Mouse (Mus musculus): Measurements from ENCODE around the gene Slc25a13. TPM values are rescaled to one million over a fixed set of nuclear protein-coding genes. Genes with fewer than 3 reads are reported as not detected.

The Slc25a13 gene
- total and polyA plus RNA-seq, 3 experiments: not detected

- no peak overlapping the region for H3K27ac ChIP-seq (ENCODE audit: insufficient read depth, low read depth)
- H3K36me3 ChIP-seq (replicated peaks in 1 of 2; ENCODE audit: control insufficient read depth in 1 of 2, insufficient read depth in 1 of 2, low read length in 1 of 2): no peaks in the 10 kb centered on the region
- in situ Hi-C loops (cut with MboI; ENCODE audit: low pct_ligation_motif_present, low pct_unique_long_range_greater_than_20kb, low sequenced_read_pairs) (no loop called here), dilution Hi-C loops (cut with MboI; ENCODE audit: extremely low pct_ligation_motif_present, extremely low pct_unique_long_range_greater_than_20kb, low sequenced_read_pairs) (no loop called here)
- TF ChIP-seq JUN (IDR thresholded peaks at IDR 0.05; ENCODE audit: insufficient read depth, low read depth, low read length) (no peak), USF1 (IDR thresholded peaks at IDR 0.05; ENCODE audit: low read depth, low read length) (no peak), UBTF (IDR thresholded peaks at IDR 0.05; ENCODE audit: low read depth, low read length) (no peak), ELF1 (IDR thresholded peaks at IDR 0.05; ENCODE audit: low read depth, low read length) (no peak), SMC3 (IDR thresholded peaks at IDR 0.05; ENCODE audit: low read depth, low read length) (no peak), MXI1 (IDR thresholded peaks at IDR 0.05; ENCODE audit: low read depth, low read length) (no peak)
- H3K9ac ChIP-seq (ENCODE audit: insufficient read depth, low read depth): no peak overlapping the region
- H3K79me2 ChIP-seq (replicated peaks; ENCODE audit: control insufficient read depth, extremely low read depth, insufficient read depth, poor library complexity, severe bottlenecking): no peaks in the 10 kb centered on the region
- no peak overlapping the region for H3K4me3 ChIP-seq (replicated peaks in 1 of 3; ENCODE audit: low read depth in 2 of 3, low read length in 2 of 3, poor library complexity in 1 of 3)
- H3K4me2 ChIP-seq (ENCODE audit: insufficient read depth, low read depth, poor library complexity, severe bottlenecking): no peak overlapping the region
- H3K4me1 ChIP-seq (ENCODE audit: control insufficient read depth in 1 of 2, insufficient read depth in 2 of 2): no peaks in the 10 kb centered on the region
- no peaks in the 10 kb centered on the region for H3K27me3 ChIP-seq (replicated peaks)
- no peak for DNase-seq (ENCODE audit: extremely low read depth)
- H3K9me3 ChIP-seq (replicated peaks; ENCODE audit: low read length): no peaks in the 10 kb centered on the region
Observed at GRCm38 (mm10) chr6:6038773-6039550, 178.0 kb downstream of the Slc25a13 start.

- in situ Hi-C loops (cut with MboI; ENCODE audit: low pct_ligation_motif_present, low pct_unique_long_range_greater_than_20kb, low sequenced_read_pairs) (no loop called here), dilution Hi-C loops (cut with MboI; ENCODE audit: extremely low pct_ligation_motif_present, extremely low pct_unique_long_range_greater_than_20kb, low sequenced_read_pairs) (no loop called here)
- no peak for TF ChIP-seq RAD21 (IDR thresholded peaks at IDR 0.05; ENCODE audit: low read depth, low read length)
- TF ChIP-seq USF2 (conservative IDR thresholded peaks at IDR 0.05; ENCODE audit: low read depth, low read length): no peak
- no peak for TF ChIP-seq E2F4 (IDR thresholded peaks at IDR 0.05; ENCODE audit: insufficient replicate concordance, low read depth, low read length)
- TF ChIP-seq PAX5 (IDR thresholded peaks at IDR 0.05; ENCODE audit: low read length): no peak
- no peak for TF ChIP-seq RCOR1 (conservative IDR thresholded peaks at IDR 0.05; ENCODE audit: low read depth, low read length)
- no peak for TF ChIP-seq NRF1 (IDR thresholded peaks at IDR 0.05; ENCODE audit: low read depth, low read length)
- no peak for TF ChIP-seq SIN3A (IDR thresholded peaks at IDR 0.05; ENCODE audit: low read length)
- no peak for TF ChIP-seq ELF1 (IDR thresholded peaks at IDR 0.05; ENCODE audit: low read depth, low read length)
- no peak for TF ChIP-seq MYC (IDR thresholded peaks at IDR 0.05; ENCODE audit: low read depth, low read length)
- TF ChIP-seq CHD2 (IDR thresholded peaks at IDR 0.05; ENCODE audit: low read length): no peak
- no peak for TF ChIP-seq JUND (conservative IDR thresholded peaks at IDR 0.05; ENCODE audit: low read depth, low read length)
- TF ChIP-seq MXI1 (IDR thresholded peaks at IDR 0.05; ENCODE audit: low read depth, low read length): no peak
- no peak for TF ChIP-seq BHLHE40 (IDR thresholded peaks at IDR 0.05; ENCODE audit: low read depth, low read length)
- TF ChIP-seq EP300 (IDR thresholded peaks at IDR 0.05; ENCODE audit: low read length): no peak
- no peak for TF ChIP-seq ZC3H11A (IDR thresholded peaks at IDR 0.05; ENCODE audit: low read depth, low read length)
- no peak for TF ChIP-seq SMC3 (IDR thresholded peaks at IDR 0.05; ENCODE audit: low read depth, low read length)
- no peak for TF ChIP-seq POLR2AphosphoS2 (IDR thresholded peaks at IDR 0.05; ENCODE audit: low read depth, low read length)
- no peak for TF ChIP-seq ETS1 (conservative IDR thresholded peaks at IDR 0.05; ENCODE audit: low read depth, low read length)
- Histone ChIP-seq H3K27me3 (replicated peaks) (no peaks in the 10 kb centered on the region), H3K9ac (ENCODE audit: insufficient read depth, low read depth) (no peak overlapping the region), H3K36me3 (replicated peaks in 1 of 2; ENCODE audit: control insufficient read depth in 1 of 2, insufficient read depth in 1 of 2, low read length in 1 of 2) (no peaks in the 10 kb centered on the region), H3K79me2 (replicated peaks; ENCODE audit: control insufficient read depth, extremely low read depth, insufficient read depth, poor library complexity, severe bottlenecking) (no peaks in the 10 kb centered on the region), H3K4me2 (ENCODE audit: insufficient read depth, low read depth, poor library complexity, severe bottlenecking) (no peak overlapping the region), H3K9me3 (replicated peaks; ENCODE audit: low read length) (no peaks in the 10 kb centered on the region), H3K27ac (ENCODE audit: insufficient read depth, low read depth) (no peak overlapping the region), H3K4me1 (ENCODE audit: control insufficient read depth in 1 of 2, insufficient read depth in 2 of 2) (peaks cover 0 to 10% of the 10 kb centered on the region in 2 experiments; a peak in 2 of 4 replicates), H3K4me3 (replicated peaks in 1 of 3; ENCODE audit: low read depth in 2 of 3, low read length in 2 of 3, poor library complexity in 1 of 3) (no peak overlapping the region)
- no peak for DNase-seq (ENCODE audit: extremely low read depth)
Observed at GRCm38 (mm10) chr6:6027664-6028063, 189.3 kb downstream of the Slc25a13 start.
